Mouse (Mus musculus): Measurements from ENCODE around the gene Sdsl. TPM values are rescaled to one million over a fixed set of nuclear protein-coding genes. Genes with fewer than 3 reads are reported as not detected.

Gene Sdsl
- polyA plus RNA-seq, 1 experiment: 13.1 TPM

DNA sequence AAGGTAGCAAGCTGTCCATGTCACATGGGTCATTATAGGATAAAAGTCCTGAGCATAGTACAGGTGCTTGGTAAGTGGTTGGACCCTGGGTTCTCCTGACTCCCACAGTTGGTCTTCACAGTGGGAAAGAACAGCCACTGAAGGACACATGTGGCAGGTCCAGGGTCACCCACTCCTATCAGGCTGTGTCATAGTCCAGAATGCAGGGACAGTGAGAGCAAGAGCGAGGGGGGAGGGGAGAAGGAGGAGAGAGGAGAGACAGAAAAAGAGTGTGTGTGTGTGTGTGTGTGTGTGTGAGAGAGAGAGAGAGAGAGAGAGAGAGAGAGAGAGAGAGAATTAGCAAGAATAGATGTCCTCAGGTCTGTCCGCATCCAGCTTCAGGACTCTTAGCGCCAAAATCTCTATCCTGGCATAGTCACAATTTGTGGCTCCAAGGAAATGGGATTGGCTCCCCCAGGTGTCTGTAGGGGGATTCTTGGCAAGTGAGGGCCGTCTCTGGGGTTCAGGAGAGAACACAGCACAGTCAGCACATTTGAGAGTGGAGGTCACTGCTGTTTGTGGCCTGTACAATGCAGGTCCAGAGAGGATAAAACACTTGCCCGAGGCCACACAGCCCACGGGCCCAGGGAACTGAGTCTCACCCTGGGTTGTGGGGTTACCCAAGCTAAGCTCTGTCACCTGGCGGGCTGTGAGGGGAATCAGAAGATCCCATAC, 15.6 kb downstream of the Sdsl start:
- DNase-seq (ENCODE audit: low read depth): no peak

DNA sequence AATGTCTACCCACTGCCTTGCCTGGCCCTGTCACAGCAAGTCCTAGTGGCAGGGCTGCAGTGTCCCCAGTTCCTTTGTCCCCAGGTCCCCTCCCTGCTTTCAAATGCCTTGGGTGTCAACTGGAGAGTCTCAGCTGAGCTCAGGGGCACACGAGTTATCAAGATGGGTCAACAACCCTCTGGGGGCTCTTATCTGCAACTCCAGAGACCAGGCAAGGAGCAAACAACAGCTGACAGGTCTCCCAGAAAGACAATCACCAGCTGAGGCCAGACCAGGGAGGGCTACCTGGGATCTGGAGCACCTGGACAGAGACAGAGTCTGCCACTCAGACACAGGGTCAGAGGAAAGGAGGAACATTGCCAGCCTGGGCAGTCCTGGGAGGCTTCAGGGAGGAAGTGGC, 16.4 kb downstream of the Sdsl start:
- no peak for DNase-seq (ENCODE audit: low read depth)

DNA sequence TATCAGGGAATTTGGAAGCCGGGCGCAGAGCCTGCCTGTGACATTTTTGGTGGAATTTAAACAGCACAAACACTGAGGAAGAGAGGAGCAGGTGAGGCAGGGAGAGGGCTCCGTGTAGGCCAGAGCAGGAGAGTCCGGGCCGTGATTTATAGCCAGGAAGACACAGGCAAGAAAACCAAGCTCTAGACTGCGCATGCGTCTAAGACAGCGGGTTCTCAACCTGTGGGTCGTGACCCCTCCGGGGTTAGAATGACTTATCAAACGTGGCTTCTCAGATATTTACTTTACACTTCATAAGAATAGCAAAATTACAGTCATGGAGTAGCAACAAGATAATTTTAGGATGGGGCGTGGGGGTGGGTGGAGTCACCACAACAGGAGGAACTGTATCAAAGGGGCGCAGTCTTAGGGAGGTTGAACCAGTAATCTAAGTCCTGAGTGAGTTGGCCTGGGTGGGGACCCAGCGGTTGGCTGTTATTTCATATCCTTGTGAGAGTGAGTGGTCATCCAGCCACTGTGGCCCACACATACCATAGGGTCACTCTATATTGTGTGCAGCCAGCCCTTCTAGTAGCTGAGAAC, 17.8 kb downstream of the Sdsl start:
- no peak for DNase-seq (ENCODE audit: low read depth)

DNA sequence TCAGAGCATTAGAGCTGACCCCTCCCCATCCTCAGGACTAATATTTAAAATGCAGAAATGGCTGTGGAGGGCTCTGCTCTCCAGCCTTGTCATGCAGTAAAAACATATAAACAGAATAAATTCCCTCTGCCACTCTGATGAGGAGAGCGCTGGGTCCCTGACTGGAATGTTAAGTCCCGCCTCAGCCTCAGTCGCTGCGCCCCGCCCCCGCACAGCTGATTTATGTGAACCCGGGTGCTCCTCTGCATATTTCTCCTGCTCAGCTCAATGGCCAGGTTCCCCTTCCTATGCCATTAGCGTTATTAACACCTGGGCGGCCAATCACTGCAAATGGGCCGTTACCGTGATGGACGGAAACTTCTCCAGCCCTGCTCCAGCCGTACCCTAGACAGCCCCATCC, 25.3 kb downstream of the Sdsl start:
- no peak for DNase-seq (ENCODE audit: low read depth)

DNA sequence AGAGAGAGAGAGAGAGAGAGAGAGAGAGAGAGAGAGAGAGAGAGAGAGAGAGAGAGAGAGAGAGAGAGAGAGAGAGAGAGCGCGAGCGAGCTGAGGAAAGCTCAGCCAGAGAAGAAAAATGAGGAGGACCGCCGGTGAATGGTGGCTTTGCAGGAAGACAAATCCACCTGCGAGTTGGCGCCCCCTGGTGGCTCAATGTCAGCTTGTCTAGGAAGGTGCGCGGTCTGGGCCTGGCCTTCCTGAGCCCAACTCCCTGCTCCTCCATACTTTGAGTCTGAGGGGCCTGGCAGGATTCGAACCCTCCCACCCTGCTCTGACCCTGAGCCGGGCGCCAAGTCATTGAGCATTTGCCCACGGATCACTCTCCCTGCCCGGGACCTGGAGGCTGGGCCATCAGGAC, 31.9 kb downstream of the Sdsl start:
- peak; percentile 6 for DNase-seq (ENCODE audit: low read depth)

DNA sequence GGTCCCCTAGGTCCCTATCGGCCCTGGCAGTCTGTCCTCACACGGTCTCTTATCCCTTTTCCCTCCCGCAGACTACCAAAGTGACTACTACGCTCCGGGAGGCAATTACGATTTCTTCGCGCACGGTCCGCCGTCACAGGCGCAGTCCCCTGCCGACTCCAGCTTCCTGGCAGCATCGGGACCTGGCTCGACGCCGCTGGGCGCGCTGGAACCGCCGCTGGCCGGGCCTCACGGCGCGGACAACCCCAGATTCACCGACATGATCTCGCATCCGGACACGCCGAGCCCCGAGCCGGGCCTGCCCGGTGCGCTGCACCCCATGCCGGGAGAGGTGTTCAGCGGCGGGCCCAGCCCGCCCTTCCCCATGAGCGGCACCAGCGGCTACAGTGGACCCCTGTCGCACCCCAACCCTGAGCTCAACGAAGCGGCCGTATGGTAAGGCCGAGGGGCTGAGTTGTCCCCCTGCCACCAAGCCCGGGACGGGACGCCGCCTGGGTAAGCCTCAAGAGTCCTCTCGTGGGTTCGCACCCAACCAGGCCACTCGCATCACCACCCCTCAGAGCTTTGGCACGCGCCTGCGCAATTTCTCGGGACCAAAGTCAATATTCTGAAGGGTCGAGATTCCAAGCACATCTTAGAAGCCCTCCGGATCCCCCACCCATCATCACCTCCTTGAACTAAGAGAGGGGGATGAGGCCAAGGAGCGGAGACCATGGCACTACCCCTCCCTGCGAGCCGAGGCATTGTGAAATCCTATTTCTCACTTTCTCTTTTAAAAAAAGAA, 32.5 kb downstream of the Sdsl start:
- no peak for DNase-seq (ENCODE audit: low read depth)

DNA sequence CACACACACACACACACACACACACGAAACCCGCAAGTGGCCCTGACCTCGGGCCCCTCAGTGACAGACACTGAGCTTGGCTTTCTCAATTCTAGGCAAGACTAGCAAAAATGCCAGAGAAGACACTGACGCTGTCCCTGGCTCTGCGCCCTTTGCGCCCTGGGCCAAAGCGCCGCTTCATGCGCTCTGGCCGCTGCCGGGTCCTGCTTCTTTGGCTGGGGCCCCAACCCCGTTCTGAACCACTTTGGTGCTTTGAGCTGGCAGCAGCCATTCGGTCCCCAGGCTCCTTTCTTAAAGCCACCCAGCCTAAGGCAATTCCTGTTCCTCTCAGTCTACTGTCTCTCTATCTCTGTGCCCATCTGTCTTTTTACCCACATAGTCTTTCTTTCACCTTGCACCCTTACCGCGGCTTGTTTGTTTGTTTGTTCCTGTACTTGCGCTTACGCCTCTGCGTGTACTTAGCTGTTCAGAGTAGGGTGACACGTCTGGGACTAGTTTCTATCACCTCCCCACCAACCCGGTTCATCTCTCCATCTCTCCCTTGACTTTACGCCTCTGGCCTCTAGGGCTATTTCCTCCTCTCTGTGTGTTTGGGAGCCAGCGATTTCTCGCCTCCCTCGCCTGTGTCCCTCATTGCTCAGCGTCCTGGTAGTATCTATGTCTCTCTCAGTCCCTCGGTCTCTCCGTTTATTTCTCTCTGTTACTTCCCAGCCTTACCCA, 33.5 kb downstream of the Sdsl start:
- DNase-seq (ENCODE audit: low read depth): no peak

DNA sequence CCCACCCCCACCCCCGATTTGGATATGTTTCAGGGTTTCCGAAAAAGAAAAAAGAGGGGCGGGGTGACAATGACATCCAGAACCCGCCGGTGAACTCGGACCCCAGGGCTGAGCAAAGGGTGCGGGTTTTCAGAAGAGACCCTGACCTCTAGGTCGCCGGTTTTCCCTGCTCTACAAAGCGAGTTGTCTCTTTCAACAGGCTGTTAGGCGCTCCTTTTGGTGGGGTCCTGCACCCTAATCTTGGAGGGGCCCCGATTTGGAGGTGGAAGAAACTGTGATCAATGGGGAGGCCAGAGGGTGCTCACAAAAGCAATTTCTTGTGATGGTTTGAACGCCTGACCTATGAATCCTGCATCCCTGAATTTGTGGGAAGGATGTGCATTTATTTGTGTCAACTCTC, 34.1 kb downstream of the Sdsl start:
- DNase-seq (ENCODE audit: low read depth): no peak

DNA sequence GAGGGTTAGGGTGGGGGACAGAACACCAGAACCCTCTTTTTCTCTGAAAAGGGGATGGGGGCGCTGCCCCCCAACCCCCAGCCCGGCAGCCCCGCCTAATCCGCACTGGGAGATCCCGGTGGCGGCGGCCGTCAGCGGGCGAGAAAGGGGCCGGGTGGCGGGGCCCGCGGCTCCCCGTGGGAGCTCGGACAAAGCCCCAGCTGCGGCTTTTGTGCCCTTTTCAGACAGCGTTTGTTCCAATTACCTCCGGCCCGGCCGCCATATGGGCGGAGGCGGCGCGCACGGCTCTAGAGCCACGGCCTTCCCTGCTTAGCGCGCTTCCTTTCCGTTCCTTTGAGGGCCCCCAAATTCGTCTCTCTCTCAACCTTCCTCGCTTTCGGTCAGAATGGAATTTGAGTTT, 34.6 kb downstream of the Sdsl start:
- DNase-seq (ENCODE audit: low read depth): no peak

DNA sequence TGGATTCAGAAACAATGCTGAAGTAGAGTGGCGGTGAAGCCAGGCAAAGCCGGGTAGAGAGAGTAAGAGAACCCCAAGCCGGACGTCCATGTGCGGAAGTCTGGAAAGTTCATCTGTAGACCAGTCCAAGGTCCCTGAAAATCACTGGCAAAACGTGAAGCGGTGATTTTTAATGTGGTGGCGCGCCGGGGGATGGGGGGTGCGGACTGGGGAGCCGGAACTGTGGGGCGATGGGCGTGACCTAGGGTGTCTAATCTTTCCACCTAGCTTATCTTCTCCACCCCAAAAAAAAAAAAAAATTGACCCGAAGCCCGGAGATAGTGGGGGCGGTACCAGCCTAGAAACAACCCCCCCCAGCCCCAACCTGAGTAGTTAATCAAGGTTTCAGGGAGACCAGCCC, 35.1 kb downstream of the Sdsl start:
- no peak for DNase-seq (ENCODE audit: low read depth)

DNA sequence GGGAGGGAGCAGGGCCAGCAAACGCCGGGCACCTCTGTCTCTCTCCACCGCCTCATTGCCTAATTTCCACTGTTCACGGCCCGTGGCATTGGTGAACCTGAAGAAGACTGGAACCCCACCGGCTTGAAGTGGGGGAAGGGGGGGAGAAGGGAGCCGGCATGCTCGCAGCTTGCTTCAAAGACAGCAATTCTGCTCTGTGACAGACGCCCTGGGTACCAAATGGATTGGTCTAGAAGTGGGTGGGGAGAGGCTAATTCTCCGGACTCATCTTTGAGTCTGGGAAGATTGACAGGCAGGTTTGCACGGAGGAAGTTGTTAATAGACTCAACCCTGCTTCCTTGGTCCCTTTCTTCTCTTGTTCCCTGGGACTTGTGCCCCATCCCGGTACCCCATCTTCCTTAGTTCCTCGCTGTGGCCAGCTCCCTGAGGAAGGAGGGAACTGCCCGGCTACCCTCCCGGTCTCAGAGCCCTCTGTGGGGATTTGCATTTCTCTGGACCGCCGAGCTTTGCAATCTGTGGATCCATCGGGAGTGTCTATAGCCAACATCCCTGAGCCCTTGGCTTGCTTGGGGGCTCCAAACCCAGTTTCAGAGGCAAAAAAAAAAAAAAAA, 35.6 kb downstream of the Sdsl start:
- no peak for DNase-seq (ENCODE audit: low read depth)

DNA sequence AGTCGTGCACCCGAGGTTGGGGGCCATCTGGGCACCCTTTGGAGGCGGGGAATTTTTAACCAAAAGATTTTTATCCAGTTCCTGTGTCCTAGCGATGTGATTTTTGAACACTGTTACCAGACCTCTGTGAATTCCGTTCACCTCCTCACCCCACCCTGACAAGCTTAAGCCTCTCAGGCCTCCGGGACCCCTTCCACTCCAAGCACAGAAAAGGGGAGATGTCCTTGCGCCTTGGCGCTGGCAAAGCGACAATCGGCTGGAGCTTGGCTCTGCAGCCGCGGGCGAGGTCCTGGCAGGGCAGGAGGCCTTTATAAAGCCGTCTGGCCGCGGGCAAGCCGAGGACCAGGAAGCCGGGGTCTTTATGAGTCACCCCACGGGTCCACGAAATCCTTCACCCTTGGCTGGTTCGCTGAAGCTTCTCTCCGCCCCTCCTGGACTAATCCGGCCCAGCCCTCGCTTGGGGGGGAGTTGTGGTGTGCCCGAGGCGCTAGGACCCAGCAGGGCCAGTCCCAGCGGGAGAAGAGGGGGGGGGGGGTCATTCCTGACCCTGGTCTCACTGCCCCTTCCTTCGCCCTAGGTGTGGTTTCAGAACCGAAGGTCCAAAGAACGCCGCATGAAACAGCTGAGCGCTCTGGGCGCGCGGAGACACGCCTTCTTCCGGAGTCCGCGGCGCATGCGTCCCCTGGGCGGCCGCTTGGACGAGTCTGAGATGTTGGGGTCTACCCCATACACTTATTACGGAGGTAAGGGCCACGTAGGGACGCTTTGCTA, 36.7 kb downstream of the Sdsl start:
- DNase-seq (ENCODE audit: low read depth): no peak

DNA sequence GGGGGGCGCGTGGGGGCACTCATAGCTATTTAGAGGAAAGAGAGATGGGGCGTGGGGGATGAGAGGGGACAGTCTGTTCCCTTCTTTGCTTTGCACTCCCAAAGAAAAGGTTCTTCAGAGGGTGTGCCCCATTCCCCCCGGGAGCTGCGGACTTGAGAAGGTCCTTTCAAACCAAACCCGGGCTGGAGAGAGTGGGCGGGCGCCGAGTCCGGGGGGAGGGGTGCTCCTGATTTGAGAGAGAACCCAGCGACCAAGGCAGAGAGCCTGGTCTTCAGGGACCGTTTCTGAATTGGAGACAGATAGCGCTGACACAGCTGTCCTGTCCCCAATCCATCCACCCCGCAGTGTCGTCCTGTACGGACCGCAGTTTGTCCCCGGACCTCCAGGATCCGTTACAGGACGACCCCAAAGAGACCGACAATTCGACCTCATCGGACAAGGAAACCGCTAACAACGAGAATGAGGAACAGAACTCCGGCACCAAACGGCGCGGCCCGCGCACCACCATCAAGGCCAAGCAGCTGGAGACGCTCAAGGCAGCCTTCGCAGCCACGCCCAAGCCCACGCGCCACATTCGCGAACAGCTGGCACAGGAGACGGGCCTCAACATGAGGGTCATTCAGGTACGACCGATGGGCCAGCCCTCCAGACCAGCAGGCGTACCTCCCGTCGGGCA, 37.5 kb downstream of the Sdsl start:
- no peak for DNase-seq (ENCODE audit: low read depth)

DNA sequence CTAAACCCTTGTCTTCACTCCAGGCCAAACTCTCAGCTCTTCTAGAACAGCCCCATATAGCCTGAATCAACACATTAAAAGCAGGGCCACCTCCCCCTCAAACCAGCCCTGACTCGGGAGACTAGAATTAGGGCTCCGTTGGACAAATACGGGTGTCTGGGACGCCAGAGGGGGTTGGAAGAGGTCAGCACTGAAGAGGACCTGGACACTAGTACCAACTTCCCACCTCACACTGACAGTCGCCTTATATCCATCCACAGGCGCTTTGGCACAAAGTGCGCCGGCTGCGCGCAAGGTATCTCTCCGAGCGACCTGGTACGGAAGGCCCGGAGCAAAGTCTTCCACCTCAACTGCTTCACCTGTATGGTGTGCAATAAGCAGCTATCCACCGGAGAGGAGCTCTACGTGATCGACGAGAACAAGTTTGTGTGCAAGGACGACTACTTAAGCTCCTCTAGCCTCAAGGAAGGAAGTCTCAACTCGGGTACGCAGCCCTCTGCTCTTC, 38.3 kb downstream of the Sdsl start:
- DNase-seq (ENCODE audit: low read depth): no peak

DNA sequence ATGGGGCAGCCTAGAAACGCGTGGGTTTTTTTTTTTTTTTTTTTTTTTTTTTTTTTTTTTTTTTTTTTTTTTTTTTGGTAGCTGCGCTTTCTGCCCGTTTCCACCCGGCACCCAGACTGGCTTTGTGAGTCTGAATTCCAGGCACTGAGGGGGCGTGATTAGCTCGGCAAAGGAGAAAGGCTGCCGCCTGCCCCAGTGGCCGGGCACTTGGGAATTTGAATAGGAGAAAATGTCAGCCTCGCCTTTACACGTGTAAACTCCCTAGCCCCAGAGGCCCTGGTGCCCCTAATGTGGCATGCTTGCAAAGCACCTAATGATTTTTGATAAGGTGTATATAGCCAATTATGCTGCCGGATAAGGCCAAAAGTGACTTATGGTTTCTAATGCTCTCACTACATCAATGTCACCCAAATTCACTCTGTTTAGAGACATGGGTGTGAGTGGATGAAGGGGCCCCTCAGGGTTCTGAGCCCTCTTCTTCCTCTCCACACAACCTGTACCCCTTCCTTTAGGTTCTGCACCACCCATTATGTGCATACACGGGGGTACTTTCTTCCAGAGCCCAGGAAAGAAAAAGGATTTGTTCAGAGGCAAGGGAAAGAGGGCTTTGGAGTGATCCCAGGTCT, 39.4 kb downstream of the Sdsl start:
- no peak for DNase-seq (ENCODE audit: low read depth)

DNA sequence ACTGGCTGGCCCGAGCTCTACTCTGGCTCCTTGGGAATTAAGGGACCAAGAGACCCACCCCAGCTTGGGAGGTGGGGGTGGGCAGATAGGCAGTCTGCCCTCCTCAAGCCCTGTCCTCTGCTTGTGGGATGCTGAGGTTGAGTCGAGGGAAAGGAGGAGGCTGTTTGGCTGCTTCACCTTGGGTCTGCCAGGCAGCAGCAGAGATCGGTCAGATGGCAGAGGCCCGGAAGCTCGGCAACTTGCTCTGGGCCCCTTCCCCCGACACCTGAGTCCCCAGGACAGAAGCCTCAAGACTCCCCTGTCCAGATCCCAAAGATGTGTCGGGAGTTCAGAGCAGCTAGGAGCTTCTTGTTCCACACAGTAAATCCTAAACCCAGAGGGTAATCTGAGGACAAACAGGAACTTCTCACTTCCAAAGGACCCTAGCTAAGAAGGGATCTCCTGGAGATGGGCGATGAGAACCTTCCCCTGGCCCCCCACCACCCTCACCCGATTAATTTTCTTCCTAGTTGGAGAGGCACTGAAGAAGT, 40.1 kb downstream of the Sdsl start:
- no peak for DNase-seq (ENCODE audit: low read depth)

DNA sequence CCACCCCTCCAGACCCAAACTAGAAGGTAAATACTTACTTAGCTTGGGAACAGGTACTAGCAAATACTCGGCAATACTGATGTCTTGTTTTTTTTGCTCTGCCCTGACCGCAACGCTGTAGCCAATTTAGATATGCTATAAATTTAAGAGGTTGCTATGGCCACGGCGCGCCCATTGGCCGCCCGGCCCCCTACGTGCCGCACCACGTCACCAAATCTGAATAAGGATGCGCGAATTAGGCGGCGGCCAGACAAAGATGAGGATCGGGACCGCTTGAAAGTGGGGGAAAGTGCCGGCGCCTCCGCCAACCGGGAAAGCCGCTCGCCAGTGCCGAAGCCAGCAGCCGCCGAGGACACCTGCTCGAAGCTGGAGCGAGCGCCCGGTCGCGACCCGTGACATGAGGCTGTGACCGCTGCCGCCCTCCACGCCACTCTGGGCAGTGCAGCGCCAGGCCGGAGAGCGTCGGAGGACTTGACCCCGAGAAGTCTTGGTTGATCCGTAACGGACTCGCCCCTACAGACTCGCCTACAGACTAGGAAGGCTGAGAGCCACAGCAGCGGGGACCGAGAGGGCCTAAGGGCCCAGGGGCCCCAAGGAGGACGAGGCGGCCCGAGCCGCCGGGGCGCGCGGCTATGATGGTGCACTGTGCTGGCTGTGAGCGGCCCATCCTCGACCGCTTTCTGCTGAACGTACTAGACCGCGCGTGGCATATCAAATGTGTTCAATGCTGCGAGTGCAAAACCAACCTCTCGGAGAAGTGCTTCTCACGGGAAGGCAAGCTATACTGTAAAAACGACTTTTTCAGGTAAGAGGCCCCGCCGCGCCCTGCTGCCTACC, 40.7 kb downstream of the Sdsl start, which contains the start of gene Lhx5:
Gene Lhx5, plus strand, starts transcription at position 51 of the 837 bp plus-strand sequence.
- no peak for DNase-seq (ENCODE audit: low read depth)

DNA sequence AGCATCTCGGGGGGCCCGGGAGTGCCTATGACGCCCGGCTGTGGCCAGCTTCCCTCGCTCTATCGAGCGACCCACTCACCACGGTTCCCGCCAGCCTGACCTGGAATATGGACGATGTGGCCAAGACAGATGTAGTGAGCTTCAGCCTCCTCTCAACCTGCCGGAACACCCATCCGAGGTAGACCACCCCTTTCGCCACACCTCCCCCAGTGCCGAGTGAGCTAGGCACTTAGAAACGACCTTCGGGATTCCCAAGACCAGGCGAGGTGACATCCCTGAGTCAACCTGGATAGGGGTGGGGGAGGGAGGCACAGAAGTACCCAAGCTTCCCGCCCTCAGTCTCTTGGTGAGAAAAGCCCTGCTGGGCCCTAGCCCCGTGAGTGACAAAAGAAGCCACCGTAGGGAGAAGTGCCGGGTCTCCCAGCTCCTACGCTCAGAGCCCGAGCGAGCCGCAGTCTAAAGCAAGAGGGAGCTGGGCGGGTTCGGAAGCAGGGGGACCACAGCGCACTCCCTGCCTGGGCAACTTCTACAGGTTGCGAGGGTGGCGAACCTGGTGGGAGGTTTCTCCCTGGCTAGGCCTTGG, 41.5 kb downstream of the Sdsl start:
- no peak for DNase-seq (ENCODE audit: low read depth)

Data from gonadal fat pad, adult 2 months (tissue).